ENCODE assay signal across 25 mouse cellular contexts in the genomic region with DNA sequence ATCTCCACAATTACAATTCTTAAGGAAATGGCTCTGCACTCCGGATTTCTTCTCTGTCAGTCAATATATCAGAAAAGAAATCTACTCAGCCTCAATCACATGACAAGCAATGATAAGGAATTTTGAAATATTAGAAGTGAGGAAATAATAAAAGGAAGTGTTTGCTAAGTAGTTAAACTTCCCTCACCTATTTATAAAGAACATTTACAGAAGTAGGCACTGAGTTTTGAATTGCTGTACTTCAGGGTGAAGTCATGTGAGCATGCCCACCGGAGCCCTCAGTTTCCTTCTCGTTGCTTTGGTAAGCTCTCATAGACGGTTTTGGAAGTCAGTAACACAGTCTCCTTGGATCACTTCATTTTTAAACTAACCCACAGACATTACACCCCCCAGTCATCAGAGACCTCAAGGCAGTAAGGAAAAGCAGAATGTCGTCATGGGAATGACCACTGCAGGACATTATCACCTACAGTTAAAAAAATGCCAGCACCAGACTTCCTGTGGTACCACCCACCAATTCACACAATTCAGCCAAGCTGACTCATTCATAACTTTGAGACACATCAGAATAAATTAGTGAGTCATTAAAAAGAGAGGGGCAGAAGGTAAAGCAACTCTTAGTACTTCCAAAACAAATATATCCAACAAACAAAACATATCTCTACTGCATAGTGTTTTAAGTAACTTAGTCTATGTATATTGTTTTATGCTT.
DNase-seq lines count a peak whose midpoint lies in the region; ATAC-seq and TF ChIP-seq lines count a peak whose summit lies in the region.
"Had no signal": no experiment of that assay in that cellular context is flagged by ENCODE, and none has a peak within 500 bp of the region (broad histone marks: within the 10 kb centered on the region; RNA-seq: fewer than 3 reads in every experiment).

No protein-coding gene starts in this region.

- H3K27ac ChIP-seq in hindbrain, embryonic 14.5 days = no peak overlapping the region
- H3K27ac ChIP-seq: embryonic facial prominence, embryonic 10.5 days; forebrain, embryonic 10.5 days; heart, adult 2 months; heart, embryonic 15.5 days; hindbrain, embryonic 10.5 days; hindbrain, embryonic 15.5 days had no signal

- no peak for TF ChIP-seq CTCF in lung, adult 2 months (IDR thresholded peaks at IDR 0.05; ENCODE audit: insufficient read depth, low read length)

- no peak overlapping the region for H3K4me3 ChIP-seq in lung, adult 2 months (replicated peaks; ENCODE audit: extremely low read depth, low read depth, low read length)
- no peak overlapping the region for H3K4me3 ChIP-seq in hindbrain, embryonic 14.5 days (replicated peaks; ENCODE audit: low read length)
- H3K4me3 ChIP-seq: embryonic facial prominence, embryonic 10.5 days; erythroblast, embryonic 14.5 days; forebrain, embryonic 10.5 days; heart, adult 2 months; heart, embryonic 15.5 days; hindbrain, embryonic 10.5 days; hindbrain, embryonic 15.5 days had no signal

- DNase-seq in lung, postnatal 36 days = peak; percentile 8
- no peak for DNase-seq in lung, adult 2 months
- DNase-seq in Muller cell, postnatal 12 days (ENCODE audit: inconsistent ontology term) = peak; percentile 76
- no peak for DNase-seq in frontal cortex, adult 2 months (ENCODE audit: extremely low spot score in 1 of 2, low spot score in 1 of 2)
- no peak for DNase-seq in spleen, postnatal 4 days (ENCODE audit: low spot score in 2 of 2)
- DNase-seq in hindbrain, embryonic 14.5 days (ENCODE audit: low spot score) = no peak
- DNase-seq: adrenal gland, adult 8-10 months; adrenal gland, postnatal 36 days; cerebellum, adult 18-20 months; cerebellum, adult 9-11 months; cerebellum, postnatal 36 days; gastrocnemius, postnatal 10 days; heart, adult 2 months; heart, postnatal 14 days had no signal

- peak; percentile 86 for ATAC-seq in granulocyte monocyte progenitor cell, adult 5-6 weeks (replicated peaks; ENCODE audit: poor library complexity, severe bottlenecking)
- ATAC-seq in hindbrain, embryonic 14.5 days (ENCODE audit: low FRiP score) = no peak
- ATAC-seq: forebrain, embryonic 14.5 days; intestine, embryonic 16.5 days had no signal

- no peaks in the 10 kb centered on the region for H3K9me3 ChIP-seq in hindbrain, embryonic 14.5 days (ENCODE audit: control insufficient read depth, low read length)
- H3K9me3 ChIP-seq: embryonic facial prominence, embryonic 10.5 days; forebrain, embryonic 10.5 days; heart, embryonic 15.5 days; hindbrain, embryonic 10.5 days; hindbrain, embryonic 15.5 days had no signal

- no peak for TF ChIP-seq POLR2A in lung, adult 2 months (IDR thresholded peaks at IDR 0.05; ENCODE audit: borderline replicate concordance, extremely low read depth, low read depth, low read length)

- no peaks in the 10 kb centered on the region for H3K4me1 ChIP-seq in lung, adult 2 months (ENCODE audit: control insufficient read depth, insufficient read depth, low read length)
- H3K4me1 ChIP-seq in hindbrain, embryonic 14.5 days (replicated peaks; ENCODE audit: control insufficient read depth, insufficient read depth, low read length) = no peaks in the 10 kb centered on the region
- H3K4me1 ChIP-seq: heart, embryonic 15.5 days; hindbrain, embryonic 10.5 days; hindbrain, embryonic 15.5 days had no signal

- 36% methylated on average over 5 of the region's 5 CpGs for WGBS in lung, adult 2 months
- WGBS in hindbrain, embryonic 14.5 days = 88% methylated on average over 5 of the region's 5 CpGs

- no peaks in the 10 kb centered on the region for H3K36me3 ChIP-seq in hindbrain, embryonic 14.5 days (replicated peaks; ENCODE audit: control insufficient read depth, insufficient read depth)
- H3K36me3 ChIP-seq: embryonic facial prominence, embryonic 10.5 days; forebrain, embryonic 10.5 days; heart, embryonic 15.5 days; hindbrain, embryonic 10.5 days; hindbrain, embryonic 15.5 days had no signal

- H3K27me3 ChIP-seq in hindbrain, embryonic 14.5 days (ENCODE audit: control insufficient read depth, insufficient read depth, low read length) = no peaks in the 10 kb centered on the region
- H3K27me3 ChIP-seq: CH12.LX; heart, embryonic 15.5 days; hindbrain, embryonic 15.5 days had no signal

- H3K4me2 ChIP-seq in hindbrain, embryonic 14.5 days (replicated peaks) = no peak overlapping the region
- H3K4me2 ChIP-seq: heart, embryonic 11.5 days; heart, embryonic 15.5 days; hindbrain, embryonic 15.5 days had no signal

- no peak overlapping the region for H3K9ac ChIP-seq in hindbrain, embryonic 14.5 days
- H3K9ac ChIP-seq: heart, embryonic 15.5 days; hindbrain, embryonic 15.5 days had no signal

Comparison
In these comparisons a context has a peak if more than half of its experiments do, and no peak if none do; other contexts are left out.
1. DNase-seq: peak in lung, postnatal 36 days (single experiment) and Muller cell, postnatal 12 days (single experiment); none in lung, adult 2 months (single experiment), frontal cortex, adult 2 months (0 of 2), spleen, postnatal 4 days (0 of 2) and hindbrain, embryonic 14.5 days (single experiment).